Mouse (Mus musculus): ENCODE data around the gene Def8. TPM values are rescaled to one million over a fixed set of nuclear protein-coding genes. Genes with fewer than 3 reads are reported as not detected.
"Not testable (repeated sequence)": the region's sequence is repeated elsewhere in the genome, so short reads cannot be mapped to it uniquely, and the experiment has no call there.

Gene Def8
- total RNA-seq, 2 experiments from 2014 or later: 35.8 to 37.6 TPM

DNA sequence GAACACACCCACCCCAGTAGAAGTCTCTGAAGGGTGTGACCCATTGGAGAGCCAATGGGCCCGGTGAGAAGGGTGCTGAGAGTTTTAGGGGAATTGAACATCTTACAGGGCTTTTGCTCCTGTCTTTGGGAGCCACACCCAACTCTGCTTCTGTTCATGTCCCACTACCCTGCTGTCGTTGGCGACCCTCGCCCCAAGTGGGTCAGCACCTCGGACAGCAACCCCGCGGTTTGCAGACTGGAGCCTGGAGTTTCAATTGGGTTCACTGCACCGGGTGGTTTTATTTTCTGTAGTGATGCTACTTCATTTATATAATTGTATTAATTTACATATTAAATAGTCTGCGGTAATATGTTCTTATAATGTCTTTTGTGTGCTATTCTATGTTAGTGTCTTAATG is 9.1 kb upstream of the Def8 start:
- no peak for DNase-seq

DNA sequence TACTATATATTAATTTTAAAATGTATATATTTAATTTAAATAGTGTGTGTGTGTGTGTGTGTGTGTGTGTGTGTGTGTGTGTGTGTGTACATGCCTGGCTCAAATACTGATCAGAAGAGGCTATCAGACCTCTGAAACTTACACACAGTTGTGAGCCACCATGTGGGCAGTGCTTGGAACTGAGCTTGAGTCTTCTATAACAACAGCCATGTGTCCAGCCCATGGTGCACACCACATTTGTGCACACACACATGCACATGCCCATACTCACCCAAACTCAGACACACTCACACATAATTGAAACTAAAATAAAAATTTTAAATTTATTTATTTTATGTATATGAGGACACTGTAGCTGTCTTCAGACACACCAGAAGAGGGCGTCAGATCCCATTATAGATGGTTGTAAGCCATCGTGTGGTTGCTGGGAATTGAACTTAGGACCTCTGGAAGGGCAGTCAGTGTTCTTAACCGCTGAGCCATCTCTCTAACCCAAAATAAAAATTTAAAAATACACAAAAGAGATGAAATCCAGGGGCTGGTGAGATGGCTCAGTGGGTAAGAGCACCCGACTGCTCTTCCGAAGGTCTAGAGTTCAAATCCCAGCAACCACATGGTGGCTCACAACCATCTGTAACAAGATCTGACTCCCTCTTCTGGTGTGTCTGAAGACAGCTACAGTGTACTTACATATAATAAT is 8.2 kb upstream of the Def8 start:
- not testable (repeated sequence) for DNase-seq

DNA sequence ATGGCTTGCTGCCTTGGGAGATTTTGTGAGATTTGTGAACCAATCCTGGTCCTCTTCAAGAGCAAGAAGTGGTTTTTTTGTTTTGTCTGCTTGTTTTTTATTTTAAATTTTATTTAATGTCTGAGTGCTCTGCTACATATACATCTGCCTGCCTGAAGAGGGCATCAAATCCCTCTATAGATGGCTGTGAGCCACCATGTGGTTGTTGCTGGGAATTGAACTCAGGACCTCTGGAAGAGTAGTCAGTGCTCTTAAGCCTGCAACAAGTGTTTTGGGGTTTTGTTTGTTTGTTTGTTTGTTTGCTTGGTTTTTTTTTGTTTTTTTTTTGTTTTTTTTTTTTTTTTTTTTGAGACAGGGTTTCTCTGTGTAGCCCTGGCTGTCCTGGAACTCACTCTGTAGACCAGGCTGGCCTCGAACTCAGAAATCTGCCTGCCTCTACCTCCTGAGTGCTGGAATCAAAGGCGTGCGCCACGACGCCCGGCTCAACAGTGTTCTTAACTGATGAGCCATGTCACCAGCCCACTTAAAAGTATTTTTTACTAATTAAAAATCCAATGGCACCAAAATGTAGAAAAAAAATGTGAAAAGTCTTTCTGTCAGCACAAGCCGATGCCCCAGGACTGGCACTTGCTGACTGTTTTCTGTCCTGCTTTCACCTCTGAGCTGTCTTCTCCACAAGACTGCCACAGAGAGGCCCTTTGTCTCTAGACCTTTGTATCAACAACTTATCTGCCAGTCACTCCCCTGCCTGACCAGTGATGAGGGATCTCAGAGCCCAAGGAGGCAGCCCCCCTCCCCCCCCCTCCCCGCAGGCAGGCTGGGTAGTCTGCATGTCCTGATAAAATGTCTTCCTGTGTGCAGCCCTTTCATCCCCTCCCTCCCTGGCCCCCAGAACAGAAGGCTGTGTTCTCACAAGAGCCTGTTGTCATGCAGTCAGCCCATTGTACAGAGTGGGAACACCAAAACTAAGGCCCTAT is 7.1 kb upstream of the Def8 start:
- no peak for DNase-seq

DNA sequence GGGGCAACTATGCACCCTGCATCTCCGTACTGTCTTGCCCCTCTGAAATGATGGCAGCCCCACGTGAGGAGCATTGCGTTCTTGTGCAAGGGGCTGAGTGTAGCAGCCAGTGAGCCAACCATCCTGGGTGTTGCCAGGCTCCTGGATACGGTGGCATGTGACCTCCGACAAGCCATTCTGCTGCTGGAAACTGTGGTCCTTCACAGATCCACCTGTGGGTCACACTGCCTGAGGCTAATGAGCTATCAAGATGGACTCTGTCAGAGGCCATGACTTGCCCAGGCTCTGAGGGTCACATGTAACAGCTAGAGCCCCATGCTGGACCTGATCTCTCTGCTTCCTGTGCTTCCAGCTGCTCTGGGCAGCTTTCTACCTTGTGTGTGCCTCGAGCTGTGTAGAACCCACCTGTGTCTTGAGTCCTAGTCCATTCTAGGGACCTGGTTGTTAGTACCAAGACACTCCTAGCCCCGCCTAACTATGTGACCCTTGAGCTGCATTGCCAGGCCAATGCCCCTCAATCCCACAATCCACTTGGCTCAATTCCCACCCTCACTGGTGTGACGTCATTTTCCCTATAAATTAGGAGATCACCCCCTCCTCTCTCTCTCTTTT is 6.3 kb upstream of the Def8 start:
- DNase-seq: no peak

DNA sequence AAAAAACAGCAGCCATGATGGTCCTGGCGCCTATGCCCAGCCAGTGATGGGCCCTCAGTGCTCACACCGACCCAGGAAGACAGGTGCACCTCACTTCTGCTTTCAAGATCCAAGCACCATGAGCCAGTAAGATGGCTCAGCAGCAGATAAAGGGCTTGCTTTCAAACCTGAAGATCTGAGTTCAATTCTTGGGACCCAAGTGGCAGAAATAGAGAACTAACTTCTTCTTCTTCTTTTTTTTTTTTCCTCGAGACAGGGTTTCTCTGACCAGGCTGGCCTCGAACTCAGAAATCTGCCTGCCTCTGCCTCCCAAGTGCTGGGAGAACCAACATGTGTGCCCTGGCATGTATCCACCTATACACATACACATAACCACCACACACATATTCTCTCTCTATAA is 3.6 kb upstream of the Def8 start:
- DNase-seq: no peak

DNA sequence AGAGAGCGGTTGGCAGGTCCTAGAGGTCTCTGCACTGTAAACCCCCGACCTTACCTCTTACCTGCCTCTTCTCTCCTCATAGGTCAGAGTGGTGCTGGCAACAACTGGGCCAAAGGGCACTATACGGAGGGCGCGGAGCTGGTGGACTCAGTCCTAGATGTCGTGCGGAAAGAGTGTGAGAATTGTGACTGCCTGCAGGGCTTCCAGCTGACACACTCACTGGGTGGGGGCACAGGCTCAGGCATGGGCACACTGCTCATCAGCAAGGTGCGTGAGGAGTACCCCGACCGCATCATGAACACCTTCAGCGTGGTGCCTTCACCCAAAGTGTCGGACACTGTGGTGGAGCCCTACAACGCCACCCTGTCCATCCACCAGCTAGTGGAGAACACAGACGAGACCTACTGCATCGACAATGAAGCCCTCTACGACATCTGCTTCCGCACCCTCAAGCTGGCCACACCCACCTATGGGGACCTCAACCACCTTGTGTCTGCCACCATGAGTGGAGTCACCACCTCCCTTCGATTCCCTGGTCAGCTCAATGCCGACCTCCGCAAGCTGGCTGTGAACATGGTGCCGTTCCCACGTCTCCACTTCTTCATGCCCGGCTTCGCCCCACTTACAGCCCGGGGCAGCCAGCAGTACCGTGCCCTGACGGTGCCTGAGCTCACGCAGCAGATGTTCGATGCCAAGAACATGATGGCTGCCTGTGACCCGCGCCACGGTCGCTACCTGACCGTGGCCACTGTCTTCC is 2.6 kb upstream of the Def8 start:
- no peak for DNase-seq

DNA sequence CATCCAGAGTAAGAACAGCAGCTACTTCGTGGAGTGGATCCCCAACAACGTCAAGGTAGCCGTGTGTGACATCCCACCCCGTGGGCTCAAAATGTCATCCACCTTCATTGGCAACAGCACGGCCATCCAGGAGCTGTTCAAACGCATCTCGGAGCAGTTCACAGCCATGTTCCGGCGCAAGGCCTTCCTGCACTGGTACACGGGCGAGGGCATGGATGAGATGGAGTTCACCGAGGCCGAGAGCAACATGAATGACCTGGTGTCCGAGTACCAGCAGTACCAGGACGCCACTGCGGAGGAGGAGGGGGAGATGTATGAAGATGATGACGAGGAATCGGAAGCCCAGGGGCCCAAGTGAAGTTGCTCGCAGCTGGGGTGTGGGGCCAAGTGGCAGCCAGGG is 2.0 kb upstream of the Def8 start:
- DNase-seq: no peak

DNA sequence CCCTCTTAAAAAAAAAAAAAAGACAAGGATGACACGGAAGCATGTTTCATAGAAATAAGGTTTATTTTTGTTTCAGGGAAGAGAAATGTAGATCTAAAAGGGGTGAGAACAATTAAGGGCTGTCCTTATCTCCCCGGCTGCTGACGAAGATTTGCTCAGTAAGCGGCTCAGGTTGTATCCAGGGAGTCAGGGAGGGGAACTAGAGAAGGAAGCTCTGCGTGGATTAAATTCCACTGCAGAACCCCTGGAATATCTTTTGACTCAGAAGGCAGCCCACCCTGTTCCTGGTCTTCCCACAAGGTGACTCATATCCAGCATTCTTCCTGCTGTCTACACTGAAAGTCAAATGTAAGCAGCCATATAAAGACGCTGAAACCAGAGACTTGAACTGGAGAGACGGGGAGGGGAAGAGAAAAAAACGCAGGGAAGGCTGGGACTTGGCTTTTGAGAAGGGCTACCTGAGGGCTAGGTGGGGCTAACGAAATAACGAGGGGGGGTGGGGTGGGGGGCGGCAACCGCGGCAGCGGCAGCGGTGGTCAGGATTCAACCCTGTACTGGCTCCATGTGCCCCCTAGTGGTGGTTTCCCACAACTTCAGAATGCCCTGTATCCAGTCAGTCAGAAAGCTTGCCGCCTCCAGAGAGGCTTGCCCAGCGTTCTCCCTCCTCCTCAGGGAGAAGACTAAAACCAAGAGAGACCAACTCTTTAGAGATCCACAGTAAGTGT is 1.1 kb upstream of the Def8 start:
- DNase-seq: peak; percentile 55

DNA sequence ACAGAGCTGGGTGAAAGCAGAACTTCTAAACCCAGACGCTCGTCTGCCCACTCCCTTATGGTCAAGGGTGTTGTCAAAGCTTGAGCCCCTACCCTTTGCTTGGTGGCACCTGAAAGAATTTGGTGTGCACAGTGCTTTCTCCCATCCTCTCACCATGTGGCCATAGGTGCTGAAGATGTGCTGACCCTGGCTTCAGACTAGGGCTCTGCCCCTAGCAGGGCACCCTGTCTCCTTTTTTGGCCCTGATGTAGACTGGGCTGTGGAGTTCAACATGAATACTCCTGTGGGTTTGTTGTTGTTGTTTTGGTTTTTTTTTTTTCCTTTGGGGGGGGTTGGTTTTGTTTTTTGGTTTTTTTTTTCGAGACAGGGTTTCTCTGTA is 557 bp upstream of the Def8 start:
- no peak for DNase-seq

DNA sequence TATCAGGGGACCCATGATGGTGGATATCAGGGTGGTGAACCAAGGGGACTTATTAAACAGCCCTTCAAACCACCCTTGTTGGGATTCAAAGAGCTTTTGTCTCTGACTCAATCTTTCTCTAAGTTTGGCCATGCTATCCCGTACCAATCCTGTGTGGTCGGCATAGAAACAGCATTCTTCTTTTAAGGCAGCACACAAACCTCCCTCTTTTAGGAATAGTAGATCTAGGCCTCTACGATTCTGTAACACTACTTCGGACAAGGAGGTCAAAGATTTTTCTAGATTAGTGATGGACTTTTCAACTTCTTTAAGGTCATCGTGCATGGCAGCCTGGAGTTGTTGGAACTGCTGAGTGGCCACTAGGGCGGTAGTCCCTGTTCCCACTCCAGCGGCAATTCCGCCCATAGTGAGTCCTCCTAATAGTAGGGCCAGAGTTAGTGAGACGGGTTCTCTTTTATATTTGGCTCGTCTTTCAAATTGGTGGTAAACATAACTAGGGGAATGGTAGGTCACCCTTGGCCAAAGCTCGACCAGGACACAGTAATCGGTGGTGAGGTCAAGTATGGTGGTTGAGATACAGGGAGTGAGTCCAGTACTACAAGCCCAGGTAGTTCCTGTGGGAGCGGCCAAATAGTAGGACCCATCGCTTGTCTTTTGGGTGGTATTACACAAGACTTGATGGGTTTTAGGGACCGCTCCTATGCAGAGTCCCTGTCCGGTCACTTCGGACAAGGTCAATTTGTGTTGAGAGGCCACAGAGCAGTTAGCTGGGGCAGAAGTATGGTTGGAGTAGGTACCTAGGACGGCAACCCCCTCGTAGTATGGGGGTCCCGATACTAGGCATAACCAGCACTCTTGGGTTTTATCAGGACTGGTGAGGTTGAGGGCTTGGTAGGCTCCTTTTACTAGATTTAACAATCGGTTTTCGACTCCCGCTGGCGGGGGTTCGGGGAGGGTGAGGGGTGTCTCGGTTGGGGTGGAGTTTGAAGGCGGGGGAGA is 3.5 kb downstream of the Def8 start:
- DNase-seq: no peak

DNA sequence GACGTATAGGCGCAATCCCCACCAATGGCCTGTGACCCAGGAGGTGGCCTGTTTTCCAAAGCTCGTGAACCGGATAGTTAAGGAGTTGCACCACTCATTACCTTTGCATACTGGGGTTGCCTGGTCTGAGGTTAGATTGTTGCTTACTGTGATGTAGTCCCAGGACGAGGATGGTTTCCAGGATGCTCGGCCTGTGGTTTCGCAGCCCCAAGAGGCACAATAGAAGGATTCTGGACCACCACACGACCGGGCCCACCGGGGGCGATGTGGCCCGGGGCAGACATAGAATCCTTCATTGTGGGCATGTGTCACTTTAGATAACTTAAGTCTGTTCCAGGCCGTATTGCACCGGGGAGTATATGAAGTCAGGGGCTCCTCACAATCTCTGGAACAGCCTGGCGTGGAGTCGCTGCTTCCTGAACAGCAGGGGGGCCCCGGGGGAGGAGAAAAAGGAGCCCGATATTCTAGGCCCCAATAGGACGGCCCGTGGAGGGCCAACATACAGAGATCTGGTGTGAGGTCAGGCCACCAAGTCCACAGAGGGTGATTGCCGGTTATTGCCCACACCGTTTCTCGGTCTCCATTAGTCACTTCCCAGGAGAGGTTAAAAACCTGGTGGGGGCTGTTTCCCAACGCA is 4.4 kb downstream of the Def8 start:
- DNase-seq: no peak

DNA sequence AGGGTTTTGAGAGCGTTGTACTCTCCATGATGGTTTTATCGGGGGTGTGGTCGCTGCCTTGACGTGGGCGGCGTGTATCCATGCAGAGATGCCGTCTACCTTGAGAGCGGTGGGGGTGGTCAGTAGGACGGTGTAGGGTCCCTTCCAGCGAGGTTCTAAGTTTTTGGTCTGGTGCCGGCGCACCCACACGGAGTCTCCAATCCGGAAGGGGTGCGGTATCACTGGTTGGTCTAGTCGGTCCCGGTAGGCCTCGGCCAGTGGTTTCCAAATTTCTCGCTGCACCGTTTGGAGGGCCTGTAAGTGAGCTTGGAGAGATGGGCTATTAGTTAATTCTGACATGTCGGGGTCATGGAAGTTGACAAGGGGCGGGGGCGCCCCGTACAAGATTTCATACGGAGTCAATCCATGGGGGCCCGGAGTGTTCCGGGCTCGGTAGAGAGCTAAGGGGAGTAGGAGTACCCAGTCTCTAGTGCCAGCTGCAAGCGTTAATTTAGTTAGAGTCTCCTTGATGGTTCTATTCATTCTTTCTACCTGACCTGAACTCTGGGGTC is 5.1 kb downstream of the Def8 start:
- DNase-seq: no peak

DNA sequence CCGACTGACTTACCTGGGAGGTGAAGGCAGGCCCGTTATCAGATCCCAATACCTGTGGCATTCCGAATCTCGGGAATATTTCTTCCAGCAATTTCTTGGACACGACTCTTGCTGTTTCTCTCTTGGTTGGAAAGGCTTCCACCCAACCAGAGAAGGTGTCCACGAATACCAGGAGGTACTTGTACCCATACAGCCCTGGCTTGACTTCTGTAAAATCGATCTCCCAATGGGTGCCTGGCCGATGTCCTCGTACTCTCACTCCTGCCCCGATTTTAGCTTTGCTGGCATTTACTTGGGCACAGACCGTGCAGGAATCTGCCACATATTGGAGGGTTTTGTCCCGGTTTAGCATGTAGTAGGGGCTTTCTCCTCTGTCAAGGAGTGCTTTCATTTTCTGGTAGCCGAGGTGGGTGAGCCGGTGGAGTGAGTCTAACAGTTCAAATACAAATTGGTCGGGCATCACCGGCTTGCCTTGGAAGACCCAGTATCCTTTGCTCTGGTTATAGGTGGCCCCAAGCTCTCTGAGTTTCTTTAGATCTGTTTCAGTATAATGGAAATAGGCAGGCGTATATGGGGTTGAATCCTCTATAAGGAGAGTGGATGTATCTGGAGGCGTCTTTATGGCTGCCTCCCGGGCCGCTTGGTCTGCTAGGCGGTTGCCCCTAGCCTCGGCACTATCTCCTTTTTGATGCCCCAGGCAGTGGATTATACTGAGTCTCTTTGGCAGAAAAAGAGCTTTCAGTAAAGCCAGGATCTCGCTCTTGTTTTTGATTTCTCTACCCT is 5.8 kb downstream of the Def8 start:
- no peak for DNase-seq

DNA sequence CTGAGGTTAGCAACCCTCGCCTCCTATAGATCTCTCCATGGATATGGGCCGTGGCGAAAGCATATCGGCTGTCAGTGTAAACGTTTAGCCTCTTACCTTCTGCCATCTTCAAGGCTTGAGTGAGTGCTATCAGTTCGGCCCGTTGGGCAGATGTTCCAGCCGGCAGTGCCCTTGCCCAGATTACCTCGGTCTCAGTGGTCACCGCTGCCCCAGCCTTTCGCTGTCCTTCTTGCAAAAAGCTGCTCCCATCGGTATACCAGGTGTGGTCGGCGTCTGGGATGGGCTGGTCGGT is 6.3 kb downstream of the Def8 start:
- DNase-seq: not testable (repeated sequence)

DNA sequence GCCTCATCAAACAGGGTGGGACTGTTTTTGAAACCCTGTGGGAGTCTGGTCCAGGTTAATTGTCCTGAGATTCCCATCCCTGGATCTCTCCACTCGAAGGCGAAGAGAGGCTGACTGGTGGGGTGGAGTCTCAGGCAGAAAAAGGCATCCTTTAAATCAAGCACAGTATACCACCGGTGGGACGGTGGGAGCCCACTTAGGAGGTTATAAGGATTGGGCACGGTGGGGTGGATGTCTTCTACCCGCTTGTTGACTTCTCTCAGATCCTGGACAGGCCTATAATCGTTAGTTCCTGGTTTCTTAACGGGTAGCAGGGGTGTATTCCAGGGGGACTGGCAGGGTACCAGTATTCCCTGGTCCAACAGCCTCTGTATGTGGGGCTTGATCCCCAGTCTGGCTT is 7.6 kb downstream of the Def8 start:
- not testable (repeated sequence) for DNase-seq

DNA sequence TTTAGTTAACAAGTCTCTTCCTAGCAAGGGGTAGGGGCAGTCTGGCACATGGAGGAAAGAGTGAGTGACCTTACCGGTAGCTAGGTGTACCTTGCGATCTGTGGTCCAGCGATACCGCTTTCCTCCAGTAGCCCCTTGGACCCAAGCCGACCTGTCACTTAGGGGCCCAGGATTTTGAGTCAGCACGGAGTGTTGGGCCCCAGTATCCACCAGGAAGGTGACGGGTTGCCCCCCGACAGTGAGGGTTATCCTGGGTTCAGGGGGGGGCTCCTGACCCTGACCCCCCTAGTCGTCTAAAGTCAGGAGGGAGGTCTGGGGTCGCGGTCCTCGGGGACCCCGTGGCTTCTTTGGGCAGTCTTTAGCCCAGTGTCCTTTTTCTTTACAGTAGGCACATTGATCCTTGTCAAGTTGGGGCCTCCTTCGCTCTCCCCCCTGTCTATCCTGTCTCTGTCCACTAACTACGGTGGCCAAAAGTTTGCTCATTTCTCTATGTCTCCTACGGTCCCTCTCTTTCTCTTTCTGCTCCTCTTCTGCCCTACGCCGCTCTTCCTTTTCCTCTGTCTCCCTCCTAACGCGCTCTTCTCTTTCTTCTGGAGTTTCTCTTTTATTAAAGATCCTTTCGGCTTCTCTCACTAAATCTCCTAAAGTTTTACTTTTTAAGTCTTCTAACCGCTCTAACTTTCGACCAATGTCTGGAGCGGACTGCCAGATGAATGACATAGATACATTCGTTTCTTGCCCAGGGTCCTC is 8.5 kb downstream of the Def8 start:
- no peak for DNase-seq

DNA sequence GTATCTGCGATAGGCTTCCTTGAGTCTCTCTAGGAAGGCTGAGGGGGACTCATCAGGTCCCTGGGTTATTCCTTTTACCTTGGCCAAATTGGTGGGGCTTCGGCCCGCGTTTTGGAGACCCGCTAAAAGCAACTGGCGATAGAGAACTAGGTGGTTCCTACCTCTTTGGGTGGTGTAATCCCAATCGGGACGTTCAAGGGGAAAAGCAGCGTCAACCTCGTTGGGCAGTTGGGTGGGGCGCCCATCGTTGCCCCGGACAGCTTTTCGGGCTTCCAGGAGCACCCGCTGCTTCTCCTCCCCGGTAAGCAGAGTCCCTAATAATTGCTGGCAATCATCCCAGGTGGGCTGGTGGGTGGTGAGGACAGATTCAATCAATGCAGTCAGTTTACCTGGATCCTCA is 9.1 kb downstream of the Def8 start:
- DNase-seq: no peak

Data from gastrocnemius, postnatal 10 days (tissue).